Mouse (Mus musculus) heart, embryonic 12.5 days (tissue): ENCODE measurements around the gene Prm3. TPM values are rescaled to one million over a fixed set of nuclear protein-coding genes. Genes with fewer than 3 reads are reported as not detected.
A peak's percentile ranks its signal among the peaks of the same experiment; 100 is the strongest.

ENCODE experiments used
- ATAC-seq: fragments of 200-750 bp; cut with Nextera tagmentation; 2 replicates; pipeline ENCODE4 v1.8.0; 2017; ENCODE audit warnings: moderate TSS enrichment, moderate library complexity; ENCODE audit not compliant: insufficient number of reproducible peaks, low FRiP score
- H3K27ac ChIP-seq: fragments of 300-500 bp; sonication (generic); 2 replicates; pipeline ENCODE4 v1.5.1; 2016; ENCODE audit warnings: mild to moderate bottlenecking, moderate library complexity; ENCODE audit not compliant: poor library complexity, severe bottlenecking
- H3K27me3 ChIP-seq: fragments of 300-500 bp; sonication (generic); replicated peaks from 2 replicates; pipeline ENCODE4 v1.6.1; 2016; ENCODE audit warnings: mild to moderate bottlenecking, moderate library complexity
- H3K36me3 ChIP-seq: fragments of 300-500 bp; sonication (generic); 2 replicates; pipeline ENCODE4 v1.6.1; 2016; ENCODE audit warnings: mild to moderate bottlenecking, moderate library complexity
- H3K4me1 ChIP-seq: fragments of 300-500 bp; sonication (generic); replicated peaks from 2 replicates; pipeline ENCODE4 v1.6.1; 2016; ENCODE audit warnings: mild to moderate bottlenecking
- H3K4me2 ChIP-seq: fragments of 300-500 bp; sonication (generic); 2 replicates; pipeline ENCODE4 v1.6.1; 2016; ENCODE audit warnings: mild to moderate bottlenecking, moderate library complexity
- H3K4me3 ChIP-seq: fragments of 300-500 bp; sonication (generic); 2 replicates; pipeline ENCODE4 v1.5.1; 2016; ENCODE audit warnings: mild to moderate bottlenecking
- H3K9ac ChIP-seq: fragments of 300-500 bp; sonication (generic); 2 replicates; pipeline ENCODE4 v1.6.1; 2016; ENCODE audit warnings: mild to moderate bottlenecking, moderate library complexity
- H3K9me3 ChIP-seq: fragments of 300-500 bp; sonication (generic); replicated peaks from 2 replicates; pipeline ENCODE4 v1.6.1; 2016; ENCODE audit warnings: mild to moderate bottlenecking, moderate library complexity
- WGBS: fragments of 180-500 bp; shearing (Covaris S2); methylation state at CpG from one replicate; pipeline ENCODE4 v1.1.7; 2016; 5-methylcytosine and 5-hydroxymethylcytosine counted together
- polyA plus RNA-seq: library from polyadenylated mRNA; unstranded; fragments of >200 nt; fragmentation: Nextera tagmentation; extraction: Ambion mirVana; gene quantifications from 2 replicates; pipeline ENCODE4 v1.2.1, GENCODE M21; 2016

The Prm3 gene
- polyA plus RNA-seq, 1 experiment from 2014 or later, result not detected

GRCm38 (mm10) chr16:10796034-10796433 is 5.3 kb upstream of the Prm3 start, which contains the start of gene Prm2:
TSS of gene Prm2 (minus strand) at chr16:10796134.
- Histone ChIP-seq H3K9ac (no peak within 1 kb of the TSS), H3K4me1 (no peaks in the 10 kb centered on the region), H3K4me3 (no peak within 1 kb of the TSS), H3K27ac (no peak within 1 kb of the TSS), H3K27me3 (peaks cover 44% of the 10 kb centered on the region), H3K4me2 (no peak within 1 kb of the TSS), H3K36me3 (no peaks in the 10 kb centered on the region), H3K9me3 (no peaks in the 10 kb centered on the region)
- WGBS, result 72% methylated on average over 6 of the region's 6 CpGs
- ATAC-seq, result no peak

GRCm38 (mm10) chr16:10788866-10789265 is 1.8 kb downstream of the Prm3 start:
- Histone ChIP-seq H3K9me3 (no peaks in the 10 kb centered on the region), H3K4me3 (no peak overlapping the region), H3K9ac (no peak overlapping the region), H3K27ac (no peak overlapping the region), H3K27me3 (peaks cover 38% of the 10 kb centered on the region), H3K36me3 (no peaks in the 10 kb centered on the region), H3K4me2 (no peak overlapping the region), H3K4me1 (peaks cover 19% of the 10 kb centered on the region)
- WGBS, result 69% methylated on average over 4 of the region's 4 CpGs
- ATAC-seq, result no peak

- Histone ChIP-seq H3K4me1 (peaks cover 25% of the 10 kb centered on the region), H3K27ac (no peak within 1 kb of the TSS), H3K27me3 (peaks cover 38% of the 10 kb centered on the region), H3K9ac (no peak within 1 kb of the TSS), H3K4me2 (no peak within 1 kb of the TSS), H3K36me3 (no peaks in the 10 kb centered on the region), H3K9me3 (no peaks in the 10 kb centered on the region), H3K4me3 (no peak within 1 kb of the TSS)
- no peak for ATAC-seq
- 53% methylated on average over 16 of the region's 16 CpGs for WGBS
Observed at GRCm38 (mm10) chr16:10788271-10788670, 2.4 kb downstream of the Prm3 start, which contains the start of gene Tnp2. TSS of gene Tnp2 (minus strand) at chr16:10788660.

- no peaks in the 10 kb centered on the region for H3K9me3 ChIP-seq
- ATAC-seq, result no peak
- no peak overlapping the region for H3K9ac ChIP-seq
- WGBS, result 72% methylated on average over 7 of the region's 7 CpGs
- H3K4me3 ChIP-seq, result no peak overlapping the region
- no peak overlapping the region for H3K27ac ChIP-seq
- no peak overlapping the region for H3K4me2 ChIP-seq
- H3K4me1 ChIP-seq, result peaks cover 31% of the 10 kb centered on the region
- H3K27me3 ChIP-seq, result peaks cover 38% of the 10 kb centered on the region
- 0 out of 2 replicates have a peak, but pooled peaks cover 3% of the 10 kb centered on the region for H3K36me3 ChIP-seq
Observed at GRCm38 (mm10) chr16:10787548-10788058, 3.1 kb downstream of the Prm3 start.

- peak overlapping the region; percentile 83 for H3K4me2 ChIP-seq
- peaks cover 37% of the 10 kb centered on the region for H3K4me1 ChIP-seq
- no peak overlapping the region for H3K9ac ChIP-seq
- no peaks in the 10 kb centered on the region for H3K9me3 ChIP-seq
- ATAC-seq, result no peak
- H3K27me3 ChIP-seq, result peaks cover 34% of the 10 kb centered on the region
- H3K4me3 ChIP-seq, result no peak overlapping the region
- H3K36me3 ChIP-seq, result 0 out of 2 replicates have a peak, but pooled peaks cover 3% of the 10 kb centered on the region
- 47% methylated on average over 4 of the region's 4 CpGs for WGBS
- H3K27ac ChIP-seq, result peak overlapping the region; percentile 94
Observed at GRCm38 (mm10) chr16:10786782-10787547, 3.7 kb downstream of the Prm3 start.

- Histone ChIP-seq H3K4me2 (peak overlapping the region; percentile 83), H3K4me3 (peak overlapping the region; percentile 64), H3K9ac (peak overlapping the region; percentile 81), H3K27me3 (peaks cover 27% of the 10 kb centered on the region), H3K27ac (peak overlapping the region; percentile 94), H3K4me1 (peaks cover 44% of the 10 kb centered on the region), H3K36me3 (0 out of 2 replicates have a peak, but pooled peaks cover 3% of the 10 kb centered on the region), H3K9me3 (no peaks in the 10 kb centered on the region)
- ATAC-seq, result peak; percentile 23; the same call in 1 of the 2 replicates
- 2% methylated on average over 9 of the region's 9 CpGs for WGBS
Observed at GRCm38 (mm10) chr16:10786288-10786687, 4.4 kb downstream of the Prm3 start.

GRCm38 (mm10) chr16:10785371-10786231 is 5.1 kb downstream of the Prm3 start, which contains the start of gene Socs1:
TSS of gene Socs1 (minus strand) at chr16:10785536.
- peaks cover 22% of the 10 kb centered on the region; the same call in 1 of the 2 replicates for H3K27me3 ChIP-seq
- peak within 1 kb of the TSS; percentile 83 for H3K4me2 ChIP-seq
- peak within 1 kb of the TSS; percentile 94 for H3K27ac ChIP-seq
- H3K4me1 ChIP-seq, result peaks cover 50% of the 10 kb centered on the region
- WGBS, result under 1% methylated on average over 57 of the region's 59 CpGs
- no peaks in the 10 kb centered on the region for H3K9me3 ChIP-seq
- 0 out of 2 replicates have a peak, but pooled peaks cover 3% of the 10 kb centered on the region for H3K36me3 ChIP-seq
- peak within 1 kb of the TSS; percentile 81 for H3K9ac ChIP-seq
- peak; percentile 81 for ATAC-seq
- peak within 1 kb of the TSS; percentile 64 for H3K4me3 ChIP-seq

- Histone ChIP-seq H3K4me3 (peak overlapping the region; percentile 64), H3K27me3 (peaks cover 16% of the 10 kb centered on the region; the same call in 1 of the 2 replicates), H3K9ac (peak overlapping the region; percentile 81), H3K27ac (peak overlapping the region; percentile 94), H3K36me3 (0 out of 2 replicates have a peak, but pooled peaks cover 3% of the 10 kb centered on the region), H3K4me1 (peaks cover 54% of the 10 kb centered on the region), H3K4me2 (peak overlapping the region; percentile 83), H3K9me3 (no peaks in the 10 kb centered on the region)
- WGBS, result 0% methylated on average over 40 of the region's 55 CpGs
- ATAC-seq, result peak; percentile 75
Observed at GRCm38 (mm10) chr16:10784793-10785370, 5.8 kb downstream of the Prm3 start.

GRCm38 (mm10) chr16:10783883-10784792 is 6.6 kb downstream of the Prm3 start:
- peak overlapping the region; percentile 83 for H3K4me2 ChIP-seq
- 0 out of 2 replicates have a peak, but pooled peaks cover 3% of the 10 kb centered on the region for H3K36me3 ChIP-seq
- no peaks in the 10 kb centered on the region for H3K9me3 ChIP-seq
- 2% methylated on average over 81 of the region's 81 CpGs for WGBS
- H3K4me3 ChIP-seq, result peak overlapping the region; percentile 64
- H3K27ac ChIP-seq, result peak overlapping the region; percentile 94
- peaks cover 54% of the 10 kb centered on the region for H3K4me1 ChIP-seq
- H3K27me3 ChIP-seq, result 0 out of 2 replicates have a peak, but pooled peaks cover 10% of the 10 kb centered on the region
- peak overlapping the region; percentile 81 for H3K9ac ChIP-seq
- ATAC-seq, result peak; percentile 26
